Mouse (Mus musculus): ENCODE results near the gene Ntm. TPM values are rescaled to one million over a fixed set of nuclear protein-coding genes. Genes with fewer than 3 reads are reported as not detected.

Gene Ntm
- polyA plus RNA-seq, 1 experiment = 95.1 TPM

GRCm38 (mm10) chr9:29451232-29451631 lies 511.7 kb downstream of the Ntm start:
- DNase-seq (ENCODE audit: low read depth) = no peak

DNA sequence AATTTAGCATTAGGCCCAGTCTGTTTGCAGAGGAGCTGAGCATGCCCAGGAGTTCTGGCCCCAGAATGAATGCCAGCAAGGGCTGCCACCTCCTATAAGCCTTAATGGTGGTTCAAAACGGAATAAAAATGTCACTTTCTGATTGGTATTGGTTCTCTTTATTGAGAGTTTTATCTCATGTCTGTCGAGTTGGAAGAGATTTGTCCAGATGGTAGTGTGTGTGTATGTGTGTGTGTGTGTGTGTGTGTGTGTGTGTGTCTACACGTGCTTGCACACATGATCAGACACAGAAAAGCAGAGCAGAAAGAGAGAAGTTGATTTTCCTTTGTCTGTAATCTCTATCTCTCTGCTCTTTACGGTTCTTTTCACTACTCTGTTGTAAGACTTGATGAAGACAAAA lies 518.9 kb downstream of the Ntm start:
- no peak for TF ChIP-seq CTCF (IDR thresholded peaks at IDR 0.05; ENCODE audit: borderline replicate concordance, extremely low read depth, insufficient read depth, insufficient read length)
- TF ChIP-seq POLR2A (IDR thresholded peaks at IDR 0.05; ENCODE audit: borderline replicate concordance, extremely low read depth, insufficient read depth, insufficient read length, poor library complexity, severe bottlenecking) = no peak
- peak; percentile 37 for DNase-seq (ENCODE audit: low read depth)

More at GRCm38 (mm10) chr9:29451232-29451631, 511.7 kb downstream of the Ntm start:
- TF ChIP-seq POLR2A (IDR thresholded peaks at IDR 0.05; ENCODE audit: borderline replicate concordance, extremely low read depth, insufficient read depth, insufficient read length, poor library complexity, severe bottlenecking) (no peak), CTCF (IDR thresholded peaks at IDR 0.05; ENCODE audit: borderline replicate concordance, extremely low read depth, insufficient read depth, insufficient read length) (no peak)

DNA sequence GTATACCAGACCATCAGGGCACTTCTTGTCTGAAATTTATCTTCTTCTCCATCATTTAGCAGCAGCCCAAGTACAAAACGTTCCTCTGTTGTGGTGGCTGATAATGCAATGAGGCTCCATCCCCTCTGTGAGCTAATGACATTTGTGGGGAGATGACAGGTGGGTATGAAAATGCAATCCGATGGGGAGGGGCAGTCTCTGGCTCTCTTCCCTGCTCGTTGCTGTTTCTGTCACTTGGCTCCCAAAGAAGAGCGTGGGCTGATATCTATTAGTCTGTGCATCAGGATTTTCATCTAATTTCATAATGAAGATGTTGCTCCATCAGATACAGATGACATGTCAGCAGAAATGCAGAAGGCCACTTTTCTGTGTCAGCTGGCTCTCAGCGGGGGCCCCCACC lies 523.5 kb downstream of the Ntm start:
- DNase-seq (ENCODE audit: low read depth) = no peak
- TF ChIP-seq CTCF (IDR thresholded peaks at IDR 0.05; ENCODE audit: borderline replicate concordance, extremely low read depth, insufficient read depth, insufficient read length) (no peak), POLR2A (IDR thresholded peaks at IDR 0.05; ENCODE audit: borderline replicate concordance, extremely low read depth, insufficient read depth, insufficient read length, poor library complexity, severe bottlenecking) (no peak)

DNA sequence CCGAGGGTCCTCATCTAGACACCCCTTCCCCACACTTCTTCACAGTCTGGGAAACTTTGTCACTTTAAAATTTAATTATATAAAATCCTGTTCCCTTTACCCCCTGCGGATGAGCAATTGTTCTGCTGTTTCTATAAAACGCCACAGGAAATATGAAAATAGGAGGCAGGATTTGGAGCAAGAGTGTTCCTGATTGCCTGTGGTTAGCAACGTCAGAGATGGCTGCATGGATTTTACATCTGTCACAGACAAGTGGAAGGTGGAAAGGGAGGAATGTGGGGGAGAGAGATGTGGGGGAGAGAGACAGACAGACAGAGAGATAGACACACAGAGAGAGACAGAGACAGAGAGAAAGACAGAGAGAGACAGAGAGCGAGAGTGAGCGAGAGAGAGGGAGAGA lies 528.3 kb downstream of the Ntm start:
- DNase-seq (ENCODE audit: low read depth) = peak; percentile 23
- TF ChIP-seq CTCF (IDR thresholded peaks at IDR 0.05; ENCODE audit: borderline replicate concordance, extremely low read depth, insufficient read depth, insufficient read length) (no peak), POLR2A (IDR thresholded peaks at IDR 0.05; ENCODE audit: borderline replicate concordance, extremely low read depth, insufficient read depth, insufficient read length, poor library complexity, severe bottlenecking) (no peak)

- TF ChIP-seq POLR2A (IDR thresholded peaks at IDR 0.05; ENCODE audit: borderline replicate concordance, extremely low read depth, insufficient read depth, insufficient read length, poor library complexity, severe bottlenecking) = no peak
- no peak for TF ChIP-seq CTCF (IDR thresholded peaks at IDR 0.05; ENCODE audit: borderline replicate concordance, extremely low read depth, insufficient read depth, insufficient read length)
- DNase-seq (ENCODE audit: low read depth) = peak; percentile 66
These were observed 529.0 kb downstream of the Ntm start for GRCm38 (mm10) chr9:29433910-29434309.

GRCm38 (mm10) chr9:29433156-29433555 lies 529.8 kb downstream of the Ntm start:
- TF ChIP-seq POLR2A (IDR thresholded peaks at IDR 0.05; ENCODE audit: borderline replicate concordance, extremely low read depth, insufficient read depth, insufficient read length, poor library complexity, severe bottlenecking) (no peak), CTCF (IDR thresholded peaks at IDR 0.05; ENCODE audit: borderline replicate concordance, extremely low read depth, insufficient read depth, insufficient read length) (no peak)

DNA sequence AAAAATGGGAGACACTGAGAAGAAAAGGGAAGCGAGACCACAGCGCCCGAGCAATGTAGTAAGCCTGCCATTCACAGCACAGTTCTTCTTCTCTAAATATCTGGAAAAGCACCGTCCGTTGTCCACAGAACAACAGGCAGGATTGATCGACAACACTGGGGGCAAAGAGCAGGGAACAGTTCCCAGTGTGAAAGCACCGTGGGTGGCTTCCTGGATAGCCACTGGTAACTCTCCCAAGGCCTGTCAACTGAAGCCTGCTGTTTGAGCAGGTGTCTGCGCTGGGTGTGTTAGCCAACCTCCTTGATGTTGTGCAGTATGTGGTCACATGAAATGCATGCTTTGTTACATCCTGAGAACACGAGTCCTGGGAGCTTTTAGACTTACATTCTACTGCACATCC lies 531.4 kb downstream of the Ntm start:
- no peak for TF ChIP-seq POLR2A (IDR thresholded peaks at IDR 0.05; ENCODE audit: borderline replicate concordance, extremely low read depth, insufficient read depth, insufficient read length, poor library complexity, severe bottlenecking)
- DNase-seq (ENCODE audit: low read depth) = no peak

More at GRCm38 (mm10) chr9:29433156-29433555, 529.8 kb downstream of the Ntm start:
- peak; percentile 17 for DNase-seq (ENCODE audit: low read depth)

DNA sequence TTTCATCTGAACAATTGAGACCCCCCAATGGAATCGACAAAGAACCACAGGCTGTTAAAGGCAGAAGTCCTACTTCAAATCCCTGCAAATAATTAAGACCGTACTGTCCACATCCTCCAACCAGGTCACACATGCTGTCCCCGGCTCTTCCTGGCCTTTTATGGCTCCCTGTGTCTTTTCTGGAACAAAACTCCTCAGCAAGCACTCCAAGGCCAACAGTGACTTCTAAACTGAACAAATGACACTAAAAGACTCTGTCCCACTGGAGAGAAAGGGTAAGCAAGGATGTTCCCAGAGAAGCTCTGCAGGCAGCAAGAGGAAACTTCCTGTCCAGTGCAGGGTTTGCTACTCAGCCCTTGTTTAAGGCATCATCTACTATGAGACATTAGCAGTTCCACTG lies 532.8 kb downstream of the Ntm start:
- TF ChIP-seq CTCF (IDR thresholded peaks at IDR 0.05; ENCODE audit: borderline replicate concordance, extremely low read depth, insufficient read depth, insufficient read length) (no peak), POLR2A (IDR thresholded peaks at IDR 0.05; ENCODE audit: borderline replicate concordance, extremely low read depth, insufficient read depth, insufficient read length, poor library complexity, severe bottlenecking) (no peak)
- no peak for DNase-seq (ENCODE audit: low read depth)

GRCm38 (mm10) chr9:29428322-29428721 lies 534.6 kb downstream of the Ntm start:
- TF ChIP-seq POLR2A (IDR thresholded peaks at IDR 0.05; ENCODE audit: borderline replicate concordance, extremely low read depth, insufficient read depth, insufficient read length, poor library complexity, severe bottlenecking) (no peak), CTCF (IDR thresholded peaks at IDR 0.05; ENCODE audit: borderline replicate concordance, extremely low read depth, insufficient read depth, insufficient read length) (no peak)
- DNase-seq (ENCODE audit: low read depth) = peak; percentile 62

- no peak for TF ChIP-seq CTCF (IDR thresholded peaks at IDR 0.05; ENCODE audit: borderline replicate concordance, extremely low read depth, insufficient read depth, insufficient read length)
- TF ChIP-seq POLR2A (IDR thresholded peaks at IDR 0.05; ENCODE audit: borderline replicate concordance, extremely low read depth, insufficient read depth, insufficient read length, poor library complexity, severe bottlenecking) = no peak
- DNase-seq (ENCODE audit: low read depth) = no peak
These were observed 536.7 kb downstream of the Ntm start for GRCm38 (mm10) chr9:29426261-29426660.

DNA sequence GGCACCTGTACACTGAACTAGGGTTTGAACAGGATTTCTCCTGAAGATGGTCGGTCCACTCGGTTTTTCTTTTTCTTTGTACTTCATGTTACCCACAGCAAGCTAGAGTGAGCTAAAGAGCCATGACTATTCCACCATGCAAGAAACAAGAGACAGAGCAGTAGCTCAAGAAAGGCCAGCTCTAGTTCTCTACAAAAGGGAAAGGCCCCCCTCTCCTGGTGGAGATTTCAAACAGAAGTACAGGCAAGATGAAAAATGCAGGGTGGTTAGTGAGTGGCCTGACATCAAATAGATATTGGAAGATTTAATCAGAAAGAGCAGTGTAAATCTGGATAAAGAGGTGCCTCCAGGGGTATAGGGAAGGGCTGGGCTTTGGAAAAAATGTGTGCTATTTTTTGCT lies 547.4 kb downstream of the Ntm start:
- TF ChIP-seq POLR2A (IDR thresholded peaks at IDR 0.05; ENCODE audit: borderline replicate concordance, extremely low read depth, insufficient read depth, insufficient read length, poor library complexity, severe bottlenecking) = no peak
- TF ChIP-seq CTCF (IDR thresholded peaks at IDR 0.05; ENCODE audit: borderline replicate concordance, extremely low read depth, insufficient read depth, insufficient read length) = peak; percentile 21; the same call in 1 of the 2 replicates
- peak; percentile 78 for DNase-seq (ENCODE audit: low read depth)

GRCm38 (mm10) chr9:29413126-29413525 lies 549.8 kb downstream of the Ntm start:
- no peak for DNase-seq (ENCODE audit: low read depth)
- TF ChIP-seq POLR2A (IDR thresholded peaks at IDR 0.05; ENCODE audit: borderline replicate concordance, extremely low read depth, insufficient read depth, insufficient read length, poor library complexity, severe bottlenecking) (no peak), CTCF (IDR thresholded peaks at IDR 0.05; ENCODE audit: borderline replicate concordance, extremely low read depth, insufficient read depth, insufficient read length) (no peak)
